8 mouse cellular contexts compared by ENCODE assay signal in the genomic region with DNA sequence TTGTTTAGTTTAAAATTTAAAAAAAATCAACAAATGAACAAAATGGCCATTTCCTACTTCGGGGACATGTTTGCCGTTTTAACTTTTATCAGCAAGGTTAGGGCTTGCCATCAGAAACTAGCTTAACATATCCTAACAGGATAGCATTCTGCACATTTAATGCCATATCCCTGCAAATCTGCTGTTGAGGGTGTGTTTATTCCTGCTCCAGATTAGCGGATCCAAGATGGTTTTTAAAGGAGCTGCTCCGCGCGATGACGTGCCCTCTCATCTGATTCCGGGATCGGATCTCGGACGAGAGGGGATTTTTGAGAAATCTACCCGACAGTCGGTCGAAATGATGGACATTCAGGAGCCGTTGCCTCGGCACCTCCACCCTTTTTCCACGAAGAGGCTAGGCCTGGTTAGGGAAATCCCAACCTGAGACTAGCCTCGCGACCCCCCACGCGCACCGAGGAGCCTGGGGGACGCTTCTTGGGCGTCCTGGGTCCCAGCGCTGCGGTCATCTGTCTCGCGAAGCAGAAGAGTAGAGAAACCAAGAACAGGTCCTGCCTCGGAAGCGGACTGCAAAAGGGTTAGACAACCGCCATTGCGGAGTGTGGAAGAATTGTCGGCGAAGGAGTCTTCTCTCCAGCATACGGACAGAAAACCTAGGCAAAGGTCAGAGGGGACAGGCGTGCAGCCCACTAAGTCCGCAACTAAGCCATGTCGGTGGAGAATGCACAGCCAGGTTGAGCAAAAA. TPM values are rescaled to one million over a fixed set of nuclear protein-coding genes. Genes with fewer than 3 reads are reported as not detected.
A peak's percentile ranks its signal among the peaks of the same experiment; 100 is the strongest.
DNase-seq lines count a peak whose midpoint lies in the region; ATAC-seq and TF ChIP-seq lines count a peak whose summit lies in the region.

No protein-coding gene starts in this region.

- H3K27me3 ChIP-seq in kidney, postnatal 0 days (ENCODE audit: insufficient read depth, low read length) = peaks cover 90% of the 10 kb centered on the region
- H3K27me3 ChIP-seq in hindbrain, embryonic 15.5 days = peaks cover 64% of the 10 kb centered on the region

- H3K4me2 ChIP-seq in kidney, postnatal 0 days (ENCODE audit: low read length) = peak overlapping the region; percentile 31; the same call in 1 of the 2 replicates
- peak overlapping the region; percentile 54 for H3K4me2 ChIP-seq in hindbrain, embryonic 15.5 days

- H3K36me3 ChIP-seq in kidney, postnatal 0 days (ENCODE audit: insufficient read depth, low read length) = no peaks in the 10 kb centered on the region
- no peaks in the 10 kb centered on the region for H3K36me3 ChIP-seq in hindbrain, embryonic 15.5 days

- no peak overlapping the region for H3K27ac ChIP-seq in kidney, postnatal 0 days
- H3K27ac ChIP-seq in hindbrain, embryonic 15.5 days (replicated peaks) = peak overlapping the region; percentile 69

- no peak for ATAC-seq in kidney, postnatal 0 days (replicated peaks; ENCODE audit: low FRiP score, low read depth)
- ATAC-seq in hindbrain, embryonic 15.5 days (ENCODE audit: low FRiP score, low read depth) = no peak

- 3% methylated on average over 38 of the region's 38 CpGs for WGBS in kidney, postnatal 0 days
- 2% methylated on average over 38 of the region's 38 CpGs for WGBS in hindbrain, embryonic 15.5 days

- no peak for TF ChIP-seq CTCF in kidney, postnatal 0 days (IDR thresholded peaks at IDR 0.05; ENCODE audit: low read depth)

- no peak overlapping the region for H3K9ac ChIP-seq in kidney, postnatal 0 days (ENCODE audit: low read depth, low read length)
- peak overlapping the region; percentile 30; the same call in 1 of the 2 replicates for H3K9ac ChIP-seq in hindbrain, embryonic 15.5 days

- H3K9me3 ChIP-seq in kidney, postnatal 0 days (replicated peaks; ENCODE audit: low read length) = no peaks in the 10 kb centered on the region
- no peaks in the 10 kb centered on the region for H3K9me3 ChIP-seq in hindbrain, embryonic 15.5 days

- H3K4me1 ChIP-seq in kidney, postnatal 0 days (replicated peaks; ENCODE audit: insufficient read depth, low read length) = no peaks in the 10 kb centered on the region
- H3K4me1 ChIP-seq in hindbrain, embryonic 15.5 days (replicated peaks) = peaks cover 32% of the 10 kb centered on the region

- no peak for DNase-seq in kidney, postnatal 0 days (ENCODE audit: low spot score)
- no peak for DNase-seq in kidney, adult 11 months
- peak; percentile 65 for DNase-seq in embryo, embryonic 9.5 days (ENCODE audit: extremely low spot score)
- peak; percentile 71 for DNase-seq in neural tube, embryonic 10.5 days (ENCODE audit: extremely low spot score, low spot score)
- no peak for DNase-seq in MN1 (ENCODE audit: low spot score)
- DNase-seq in thymus, postnatal 14 days = no peak
- no peak for DNase-seq in cerebellum, adult 8-10 months

- 0 out of 2 replicates have a peak overlapping the region, but pooled peaks have one; percentile 13 for H3K4me3 ChIP-seq in kidney, postnatal 0 days (replicated peaks; ENCODE audit: low read depth, low read length)
- peak overlapping the region; percentile 31 for H3K4me3 ChIP-seq in hindbrain, embryonic 15.5 days

RNA-seq across cellular contexts. Expression of a gene that starts 8.3 kb away (rescaled TPM):
- not detected in 2 replicates for polyA plus RNA-seq in kidney, postnatal 0 days (2015; fragmentation: Nextera tagmentation; extraction: Ambion mirVana)
- 18.3 and 19.2 TPM in 2 replicates for polyA plus RNA-seq in hindbrain, embryonic 15.5 days (2015; fragmentation: Nextera tagmentation; extraction: Ambion mirVana)

Comparison
In these comparisons a context has a peak if more than half of its experiments do, and no peak if none do; other contexts are left out.
1. DNase-seq: peak in embryo, embryonic 9.5 days (single experiment) and neural tube, embryonic 10.5 days (single experiment); none in kidney, postnatal 0 days (single experiment), kidney, adult 11 months (single experiment), MN1 (single experiment), thymus, postnatal 14 days (single experiment) and cerebellum, adult 8-10 months (single experiment).
2. RNA of a gene that starts 8.3 kb away (polyA plus RNA-seq): 18.3 to 19.2 TPM in hindbrain, embryonic 15.5 days; not detected in kidney, postnatal 0 days; every median in the first group is over 10 times any median in the second.